Mouse (Mus musculus): Measurements from ENCODE around the gene Krt24.

The Krt24 gene

DNA sequence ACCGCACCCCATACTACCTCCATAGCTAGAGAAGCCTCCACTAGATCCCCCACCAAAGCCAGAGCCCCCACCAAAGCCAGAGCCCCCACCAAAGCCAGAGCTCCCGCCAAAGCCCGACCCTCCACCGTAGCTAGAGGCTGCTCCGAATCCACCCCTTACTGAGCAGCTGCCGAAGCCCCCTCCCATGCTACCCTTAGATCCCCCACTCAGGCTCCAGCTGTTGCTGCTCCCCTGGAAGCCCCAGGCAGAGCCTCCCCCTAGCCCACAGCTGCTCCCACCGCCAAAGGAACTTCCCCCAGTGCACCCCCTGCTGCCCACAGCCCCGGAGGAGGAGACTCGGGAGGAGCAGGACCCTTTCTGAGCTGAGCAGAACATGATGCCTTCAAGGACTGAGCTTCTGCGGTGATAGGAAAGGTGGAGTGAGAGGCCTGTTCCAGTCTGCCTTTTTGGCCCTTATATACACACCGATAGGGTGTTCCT, at the start of gene Krt24:
Gene Krt24 (minus strand): TSS at position 430 of the 480 bp plus-strand sequence.
- no peak for DNase-seq (ENCODE audit: low read depth, low spot score)

DNA sequence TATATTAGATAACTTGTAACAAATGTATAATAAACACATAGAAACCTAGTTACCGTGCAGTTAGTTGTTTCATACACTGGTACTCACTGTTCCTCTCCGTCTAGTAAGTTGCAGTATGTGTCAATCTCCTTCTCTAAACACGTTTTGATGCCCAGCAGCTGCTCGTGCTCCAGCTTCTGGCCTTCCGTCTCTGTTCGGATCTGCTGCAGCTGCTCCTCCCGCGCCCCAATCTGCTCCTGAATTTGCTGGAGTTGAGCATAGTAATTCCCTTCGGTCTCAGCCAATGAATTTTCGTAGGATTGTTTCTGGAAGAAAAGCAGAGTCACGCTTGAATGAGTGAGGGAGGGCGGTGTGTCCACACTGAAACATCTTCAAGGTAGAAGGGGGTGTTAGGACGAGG, 48.4 kb upstream of the Krt24 start:
- no peak for DNase-seq (ENCODE audit: low read depth, low spot score)

DNA sequence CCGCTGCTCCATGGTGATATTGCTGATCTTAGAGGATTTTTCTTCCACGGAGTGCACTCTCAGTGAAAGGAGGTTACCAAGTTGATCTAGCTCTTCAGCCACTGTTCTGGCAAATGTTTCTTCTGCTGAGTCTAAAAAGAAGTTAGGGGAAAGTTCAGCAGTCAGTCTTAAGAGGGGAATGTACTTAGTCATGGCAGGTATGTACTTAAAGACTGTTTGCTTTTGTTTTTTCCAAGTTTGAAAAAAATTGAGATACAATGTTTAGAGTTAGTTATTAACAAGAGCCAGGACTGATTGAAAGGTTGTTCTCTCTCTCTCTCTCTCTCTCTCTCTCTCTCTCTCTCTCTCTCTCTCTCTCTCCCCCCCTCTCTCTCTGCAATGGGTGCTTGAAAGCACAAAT, 44.6 kb upstream of the Krt24 start:
- no peak for DNase-seq (ENCODE audit: low read depth, low spot score)

DNA sequence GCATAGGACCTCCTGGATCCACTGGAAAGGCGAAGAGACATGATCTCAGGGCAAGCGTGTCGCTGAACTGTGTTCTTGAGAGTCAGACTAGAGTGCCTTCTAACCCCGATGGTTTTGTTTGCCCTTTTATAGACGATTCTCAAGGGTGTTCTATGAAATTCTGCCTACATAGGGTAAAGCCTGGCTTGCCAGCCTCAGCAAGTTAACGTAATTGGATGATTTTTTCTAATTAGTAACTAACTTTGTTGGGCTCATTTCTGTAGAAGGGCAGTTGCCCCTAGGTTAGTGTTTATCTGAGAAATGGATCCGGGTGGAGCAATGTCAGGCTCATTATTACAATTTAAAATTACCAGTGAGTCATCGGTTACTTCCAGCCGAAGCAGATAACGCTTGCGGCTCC, 37.8 kb upstream of the Krt24 start, which contains the start of gene Krt25:
Gene Krt25 (minus strand): TSS at position 101 of the 400 bp plus-strand sequence.
- no peak for DNase-seq (ENCODE audit: low read depth, low spot score)

DNA sequence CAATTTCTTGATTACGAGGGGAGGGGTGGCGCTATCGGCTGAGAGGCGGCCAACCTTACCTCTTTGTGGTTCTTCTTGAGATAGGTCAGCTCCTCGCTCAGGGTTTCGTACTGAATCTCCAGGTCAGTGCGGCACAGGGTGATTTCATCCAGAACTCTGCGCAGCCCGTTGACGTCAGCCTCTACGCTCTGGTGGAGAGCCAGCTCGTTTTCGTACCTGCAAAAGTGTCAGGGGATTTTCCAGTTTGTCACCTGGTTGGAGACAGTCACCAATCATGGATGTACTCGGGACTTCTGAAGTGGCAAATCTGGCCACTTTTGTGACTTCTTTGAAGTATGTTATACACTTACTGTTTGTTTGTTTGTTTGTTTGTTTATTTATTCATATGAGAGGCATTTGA, 36.0 kb upstream of the Krt24 start:
- no peak for DNase-seq (ENCODE audit: low read depth, low spot score)

DNA sequence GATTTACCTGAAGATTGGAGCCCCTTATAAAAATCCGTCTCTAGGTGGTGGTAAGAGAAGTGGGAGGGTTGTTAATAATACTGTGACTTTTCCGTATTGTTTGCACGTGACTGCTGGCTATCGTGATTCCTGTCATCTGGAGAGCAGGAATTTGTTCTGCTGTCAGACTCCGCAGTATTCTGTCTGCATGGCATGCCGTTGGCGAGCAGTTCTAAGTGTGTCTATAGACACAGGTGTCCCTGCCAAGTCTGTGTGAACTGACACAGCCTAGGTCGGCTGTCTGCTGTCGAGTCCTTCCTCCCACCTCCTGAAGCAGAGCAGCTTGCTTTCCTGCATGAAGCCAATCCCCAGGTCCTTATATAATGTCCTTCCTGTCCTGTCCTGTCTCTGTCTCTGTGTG, 34.1 kb upstream of the Krt24 start:
- no peak for DNase-seq (ENCODE audit: low read depth, low spot score)

DNA sequence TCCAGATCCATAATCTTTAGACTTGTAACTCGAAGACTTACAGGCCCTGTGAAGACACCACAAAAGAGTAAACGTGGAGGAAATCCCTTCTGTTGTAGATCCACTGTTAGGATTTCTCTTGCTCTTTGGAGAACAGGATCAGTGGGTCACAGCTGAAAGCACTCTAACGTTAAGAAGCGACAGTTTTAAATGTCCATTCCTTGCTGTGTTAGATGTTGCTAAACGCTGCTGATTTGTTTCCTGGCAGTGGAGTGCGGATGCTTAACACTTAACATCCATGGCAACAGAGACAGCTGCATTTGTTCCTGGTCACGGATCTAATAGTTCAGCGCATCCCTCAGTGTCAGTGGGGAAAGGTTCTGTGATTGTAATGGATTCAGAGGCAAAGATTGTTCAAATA, 31.5 kb upstream of the Krt24 start:
- no peak for DNase-seq (ENCODE audit: low read depth, low spot score)

DNA sequence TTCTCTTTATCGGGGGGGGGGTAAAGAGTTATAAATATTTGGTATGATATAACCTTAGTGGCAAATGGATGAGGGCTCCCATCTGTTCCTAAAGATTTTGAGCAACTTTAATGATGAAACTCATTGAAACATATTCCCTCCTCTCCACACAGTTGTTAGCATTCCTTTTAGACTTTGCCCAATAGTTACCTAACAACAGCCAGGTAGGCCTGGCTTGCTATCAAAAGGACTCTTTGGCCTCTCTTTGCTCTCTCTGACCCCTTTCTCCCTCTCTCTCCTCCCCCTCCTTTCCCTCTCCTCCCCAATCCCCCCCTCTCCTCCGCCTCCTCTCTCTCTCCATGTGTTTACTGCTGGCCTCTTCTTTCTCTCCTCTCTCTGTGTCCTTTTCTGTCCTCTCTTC, 29.5 kb upstream of the Krt24 start:
- no peak for DNase-seq (ENCODE audit: low read depth, low spot score)

DNA sequence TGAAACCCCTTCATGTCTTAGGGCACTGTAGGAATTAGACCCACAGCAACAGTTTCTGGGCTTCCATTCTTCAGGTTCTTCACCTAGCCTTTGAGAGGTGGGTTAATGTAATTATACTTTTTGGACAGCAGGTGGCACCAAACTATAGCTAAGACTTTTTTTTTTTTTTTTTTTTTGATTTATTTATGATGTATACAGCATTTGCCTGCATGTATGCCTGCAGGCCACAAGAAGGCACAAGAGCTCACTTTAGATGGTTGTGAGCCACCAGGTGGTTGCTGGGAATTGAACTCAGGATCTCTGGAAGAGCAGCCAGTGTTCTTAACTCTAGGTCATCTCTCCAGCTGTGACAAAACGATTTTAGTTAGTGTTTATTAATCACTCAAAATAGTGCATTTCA, 25.8 kb upstream of the Krt24 start:
- DNase-seq (ENCODE audit: low read depth, low spot score) = peak; percentile 33

DNA sequence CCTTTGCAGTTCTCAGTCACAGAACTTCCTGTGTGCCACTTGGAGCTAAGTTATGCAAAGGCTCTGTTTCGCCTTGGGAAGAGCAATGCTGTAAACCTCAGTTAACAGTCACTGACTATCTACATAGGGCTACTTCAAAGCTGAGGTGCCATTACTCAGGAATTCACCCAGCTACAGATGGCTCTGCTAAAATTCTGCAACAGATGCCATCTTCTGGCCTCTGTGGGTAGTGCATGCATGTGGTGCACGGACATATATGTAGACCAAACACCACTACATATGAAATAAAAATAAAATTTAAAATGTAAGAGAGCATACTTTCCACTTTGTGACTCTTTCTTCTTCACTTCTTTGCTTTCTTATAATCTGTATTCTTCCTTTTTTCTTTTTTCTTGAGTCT, 22.5 kb upstream of the Krt24 start:
- peak; percentile 45 for DNase-seq (ENCODE audit: low read depth, low spot score)

DNA sequence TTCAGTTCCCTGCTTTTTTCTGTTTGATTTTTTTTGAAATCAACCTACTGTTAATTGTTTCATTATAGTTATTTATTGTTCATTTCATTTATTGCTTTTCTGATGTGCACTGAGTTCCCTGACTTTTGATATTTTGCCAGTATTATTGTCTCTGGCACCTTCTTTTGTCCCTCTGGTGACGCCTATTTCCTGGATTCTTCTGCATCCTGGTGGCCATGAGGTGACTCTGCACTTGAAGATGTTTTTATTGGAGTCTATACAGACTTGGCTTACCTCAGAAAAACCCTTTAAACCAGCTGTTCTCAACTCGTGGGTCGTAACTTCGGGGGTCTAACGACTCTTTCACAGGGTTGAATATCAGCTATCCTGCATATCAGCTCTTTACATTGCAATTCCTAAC, 10.0 kb upstream of the Krt24 start:
- DNase-seq (ENCODE audit: low read depth, low spot score) = no peak

DNA sequence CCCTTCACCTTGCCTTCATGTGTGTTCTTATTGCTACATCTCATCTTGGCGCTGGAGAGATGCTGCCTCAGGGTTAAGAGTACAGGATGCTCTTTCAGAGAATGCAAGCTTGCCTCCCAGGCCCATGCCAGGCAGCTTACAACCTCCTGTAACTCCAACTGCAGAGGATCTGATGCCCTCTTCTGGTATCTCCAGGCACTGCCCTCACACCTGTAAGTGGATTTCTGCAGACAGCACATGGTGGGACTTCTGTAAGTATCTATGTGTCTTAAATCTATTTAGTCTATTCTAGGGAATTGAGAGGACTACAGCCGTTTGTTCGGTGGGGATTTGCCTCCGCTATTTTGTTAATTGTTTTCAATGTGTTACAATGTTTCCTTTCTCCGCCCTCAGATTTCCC, 7.8 kb upstream of the Krt24 start:
- no peak for DNase-seq (ENCODE audit: low read depth, low spot score)

DNA sequence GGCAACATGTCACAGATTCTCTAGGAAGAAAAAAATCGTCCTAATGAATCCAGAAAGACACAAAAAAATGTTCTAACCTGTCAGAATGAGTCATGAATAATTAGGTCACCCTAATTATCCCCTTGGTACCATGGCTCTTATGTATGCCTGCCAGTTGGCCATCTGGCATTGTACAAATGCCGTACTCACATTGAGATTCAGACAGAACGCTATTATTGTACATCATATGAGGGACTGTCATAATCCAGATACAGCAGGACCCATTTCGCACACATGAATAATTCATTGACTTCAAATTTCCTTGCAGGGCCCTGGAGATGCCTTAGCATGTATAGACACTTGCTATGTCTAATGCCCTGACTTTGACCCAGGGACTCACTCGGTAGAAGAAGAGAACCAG, 1.1 kb downstream of the Krt24 start:
- no peak for DNase-seq (ENCODE audit: low read depth, low spot score)

DNA sequence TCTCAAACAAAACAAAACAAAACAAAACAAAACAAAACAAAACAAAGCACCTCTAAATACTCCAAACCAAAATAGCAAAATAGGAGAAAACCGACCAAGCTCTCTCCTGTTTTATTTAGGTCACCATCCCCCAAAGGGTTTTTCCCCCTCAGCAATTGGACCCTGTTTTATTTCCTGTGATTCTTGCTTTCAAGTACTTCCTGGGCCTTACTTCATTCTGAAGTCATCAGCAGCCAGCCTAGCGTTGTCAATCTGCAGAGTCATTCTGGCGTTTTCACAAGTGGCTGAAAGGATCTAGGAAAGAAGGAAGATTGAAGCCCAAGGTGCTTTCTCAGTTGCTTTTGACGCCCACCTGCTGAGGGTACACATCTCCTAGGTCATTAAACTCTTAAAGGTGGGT, 1.7 kb downstream of the Krt24 start:
- DNase-seq (ENCODE audit: low read depth, low spot score) = no peak

DNA sequence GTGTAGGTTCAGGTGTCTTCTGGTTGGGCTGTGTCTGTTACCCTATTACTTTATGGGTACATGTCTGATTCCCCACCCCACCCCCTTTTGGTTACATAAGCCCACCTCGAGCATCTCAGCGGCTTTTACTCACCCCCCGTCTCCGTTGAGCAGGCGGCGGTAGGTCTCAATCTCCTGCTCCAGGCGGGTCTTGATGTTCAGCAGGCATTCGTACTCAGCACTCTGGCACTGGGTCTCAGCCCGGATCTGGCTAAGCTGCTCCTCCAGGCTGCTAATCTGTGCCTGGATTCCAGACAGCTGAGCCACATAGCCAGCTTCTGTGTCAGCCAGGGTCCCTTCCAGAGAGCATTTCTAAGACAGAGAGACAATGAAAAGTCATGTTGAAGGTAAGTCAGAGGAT, 3.9 kb downstream of the Krt24 start:
- no peak for DNase-seq (ENCODE audit: low read depth, low spot score)

DNA sequence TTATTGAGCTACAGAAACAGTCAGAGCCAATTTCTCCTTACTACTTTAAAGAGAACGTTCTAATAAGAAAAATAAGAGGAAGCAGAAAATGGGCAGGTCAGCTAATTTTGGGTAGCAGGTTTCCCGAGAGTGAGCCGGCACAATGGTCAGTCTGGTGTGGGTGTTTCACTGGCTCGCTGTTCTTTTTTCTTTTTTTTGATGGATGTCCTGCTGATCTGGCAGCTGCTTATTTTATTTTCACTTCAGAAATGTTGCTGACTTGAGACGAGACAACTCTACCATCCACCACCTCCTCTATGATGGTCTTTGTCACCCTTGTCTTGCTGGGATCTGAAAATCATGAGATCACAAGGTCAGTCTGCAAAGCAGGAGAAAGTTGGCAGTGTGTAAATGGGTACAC, 5.1 kb downstream of the Krt24 start:
- DNase-seq (ENCODE audit: low read depth, low spot score) = no peak

DNA sequence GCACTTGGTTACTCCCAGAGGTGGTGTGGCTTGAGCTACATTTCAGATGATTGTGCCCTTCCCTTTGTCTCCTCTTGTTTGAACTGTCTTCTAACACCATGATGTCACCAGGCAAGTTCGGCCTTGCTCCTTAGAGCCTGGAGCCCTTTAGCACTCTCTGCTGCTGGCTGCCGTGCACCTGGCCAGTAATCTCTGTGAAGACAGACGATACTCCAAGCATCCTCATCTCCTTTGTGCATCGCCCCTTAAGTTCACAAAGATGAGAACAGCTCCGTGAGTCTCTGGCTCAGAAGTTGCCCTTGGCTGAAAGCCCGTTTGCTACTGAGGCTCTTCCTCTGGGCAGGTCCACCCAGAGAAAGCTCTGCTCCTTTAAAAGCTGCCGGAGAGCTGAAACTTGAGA, 8.3 kb downstream of the Krt24 start:
- no peak for DNase-seq (ENCODE audit: low read depth, low spot score)

DNA sequence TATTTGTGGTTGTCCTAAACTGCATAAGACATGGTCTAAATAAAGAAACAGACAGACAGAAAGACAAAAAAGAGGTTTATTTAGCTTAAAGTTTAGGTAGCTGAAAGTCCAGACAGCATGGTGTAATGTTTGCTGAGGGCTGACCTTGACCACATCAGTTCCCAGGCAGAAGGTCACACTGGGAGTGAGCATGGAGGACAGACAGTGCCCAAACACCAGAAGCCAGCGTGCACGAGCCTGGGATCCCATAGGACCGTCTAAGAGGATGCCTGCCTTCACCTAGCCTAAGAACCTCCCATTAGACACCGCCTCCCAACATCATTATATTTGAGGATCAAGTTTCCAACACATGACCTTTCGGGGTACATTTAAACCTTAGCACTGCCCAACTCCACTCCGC, 9.4 kb downstream of the Krt24 start:
- DNase-seq (ENCODE audit: low read depth, low spot score) = no peak

DNA sequence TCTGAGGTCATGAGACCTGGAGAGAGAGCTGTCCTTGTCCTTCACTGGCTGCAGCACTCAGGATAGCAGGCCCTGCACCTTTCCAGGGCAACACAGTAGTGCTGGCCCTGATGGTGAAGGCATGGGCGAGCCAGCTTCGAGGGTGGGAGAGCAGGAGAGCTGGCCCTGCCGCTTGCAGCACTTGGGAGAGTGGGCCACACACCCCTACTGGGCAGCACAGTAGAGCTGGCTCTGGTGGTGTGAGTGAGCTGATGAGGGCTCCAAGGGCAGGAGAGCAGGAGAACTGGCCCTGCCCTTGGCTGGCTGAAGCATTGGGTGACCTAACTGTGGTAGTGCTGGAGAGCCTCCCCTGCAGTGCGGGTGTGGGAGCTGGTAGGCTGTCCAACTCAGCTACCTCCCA, 12.3 kb downstream of the Krt24 start:
- no peak for DNase-seq (ENCODE audit: low read depth, low spot score)

DNA sequence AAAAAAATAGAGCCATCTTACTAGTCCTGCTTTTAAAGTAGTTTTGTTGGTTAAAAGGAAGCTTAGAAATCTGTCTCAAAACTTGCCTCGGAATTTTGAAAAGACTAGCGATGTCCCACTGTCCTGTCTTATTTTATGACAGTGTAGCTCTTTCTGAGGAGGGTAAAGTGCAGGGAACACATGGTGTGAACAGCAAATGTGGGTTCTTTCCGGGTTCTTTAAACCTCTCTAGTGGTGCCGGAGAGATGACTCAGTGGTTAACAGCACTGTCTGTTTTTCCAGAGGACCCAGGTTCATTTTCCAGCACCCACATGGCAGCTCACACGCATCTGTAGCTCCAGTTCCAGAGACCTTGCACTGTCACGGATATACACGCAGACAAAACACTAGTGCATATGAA, 15.9 kb downstream of the Krt24 start:
- DNase-seq (ENCODE audit: low read depth, low spot score) = no peak

DNA sequence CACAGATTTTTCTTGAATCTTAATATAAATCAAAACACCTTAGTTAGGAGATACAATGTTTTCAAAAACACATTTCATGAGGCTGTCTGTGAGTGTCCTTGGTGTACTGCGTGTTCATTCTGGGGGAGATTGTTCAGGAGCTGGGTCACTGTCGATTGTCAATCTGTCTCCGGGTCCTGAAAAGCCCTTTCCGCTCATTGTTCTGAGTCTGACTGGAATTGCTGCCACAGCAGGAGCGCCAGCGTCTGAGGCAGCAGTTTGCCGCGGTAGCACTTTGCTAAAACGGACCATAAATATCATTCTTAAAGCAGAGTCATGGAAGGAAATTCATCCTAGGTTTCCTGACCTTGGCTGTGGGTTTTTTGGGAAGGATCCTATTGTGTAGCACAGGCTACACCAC, 19.3 kb downstream of the Krt24 start:
- no peak for DNase-seq (ENCODE audit: low read depth, low spot score)

DNA sequence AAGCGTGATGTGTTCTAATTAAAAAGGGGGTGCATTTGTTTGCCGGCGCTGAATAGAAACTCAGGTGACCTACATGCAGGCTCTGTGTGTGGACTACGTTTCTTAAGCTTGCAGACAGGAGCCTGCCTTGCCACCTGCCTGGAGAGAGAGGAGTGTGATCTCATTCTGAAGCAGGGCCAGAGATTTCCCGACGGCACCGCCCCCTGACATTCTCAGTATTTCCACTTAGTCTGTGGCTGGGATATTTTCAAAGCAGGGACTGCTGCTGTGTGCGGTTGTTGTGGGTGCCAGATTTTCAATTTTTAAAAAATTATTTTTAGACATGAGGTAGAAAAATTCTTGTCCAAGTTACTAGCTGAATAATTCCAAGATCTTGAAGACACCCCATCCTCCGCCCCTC, 19.8 kb downstream of the Krt24 start:
- no peak for DNase-seq (ENCODE audit: low read depth, low spot score)

DNA sequence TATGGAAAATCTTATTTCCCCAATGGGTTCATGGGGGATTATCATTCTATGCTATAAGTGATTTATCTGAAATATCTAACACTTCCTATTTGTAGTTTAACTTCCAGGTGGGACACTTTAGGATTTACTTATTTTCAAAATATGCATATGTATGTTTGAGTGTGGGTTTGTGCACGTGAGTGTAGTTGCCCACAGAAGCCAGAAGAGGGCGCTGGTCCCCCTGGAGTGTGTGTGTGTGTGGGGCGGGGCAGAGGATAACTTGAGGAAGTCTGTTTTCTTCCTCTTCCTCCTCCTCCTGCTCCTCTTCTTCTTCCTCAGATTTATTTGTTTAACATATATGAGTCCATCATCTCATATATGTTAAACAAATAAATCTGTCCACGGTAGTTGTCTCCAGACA, 28.8 kb downstream of the Krt24 start:
- no peak for DNase-seq (ENCODE audit: low read depth, low spot score)

DNA sequence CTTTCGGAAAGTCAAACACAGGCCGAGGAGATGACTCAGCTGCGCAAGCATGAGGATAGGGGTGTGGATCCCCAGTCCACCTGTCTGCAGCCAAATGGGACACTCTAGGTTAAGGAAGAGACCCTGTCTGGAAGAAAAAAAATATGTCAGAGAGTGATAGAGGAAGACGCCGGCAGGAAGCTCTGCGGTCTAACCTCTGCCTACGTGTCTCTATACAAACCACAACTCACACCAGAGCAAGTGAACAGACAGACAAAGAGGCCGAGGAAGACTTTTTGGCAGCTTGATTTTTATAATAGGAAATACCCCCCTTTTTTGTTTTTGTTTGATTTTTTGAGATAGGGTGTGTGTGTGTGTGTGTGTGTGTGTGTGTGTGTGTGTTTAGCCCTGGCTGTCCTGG, 29.7 kb downstream of the Krt24 start:
- no peak for DNase-seq (ENCODE audit: low read depth, low spot score)

DNA sequence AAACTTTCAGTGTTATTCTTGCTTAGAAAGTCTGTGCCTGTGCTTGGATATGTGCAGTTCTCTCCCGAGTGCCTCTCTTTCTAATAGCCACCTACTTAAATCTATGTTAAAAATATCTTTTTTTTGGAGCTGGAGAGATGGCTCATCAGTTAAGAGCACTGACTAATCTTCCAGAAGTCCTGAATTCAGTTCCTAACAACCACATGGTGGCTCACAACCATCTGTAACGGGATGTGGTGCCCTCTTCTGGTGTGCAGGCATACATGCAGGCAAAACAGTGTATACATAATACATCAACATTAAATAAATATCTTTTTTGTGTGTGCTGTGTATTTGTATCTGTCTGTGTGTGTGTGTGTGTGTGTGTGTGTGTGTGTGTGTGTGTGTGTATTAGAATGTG, 31.2 kb downstream of the Krt24 start:
- no peak for DNase-seq (ENCODE audit: low read depth, low spot score)
